Mouse (Mus musculus): ENCODE results near the gene Hipk2.

The Hipk2 gene

GRCm38 (mm10) chr6:38762006-38762405 is 114.0 kb downstream of the Hipk2 start:
- in situ Hi-C loops (cut with MboI; ENCODE audit: unreplicated experiment in 2 of 2): no loop called here

DNA sequence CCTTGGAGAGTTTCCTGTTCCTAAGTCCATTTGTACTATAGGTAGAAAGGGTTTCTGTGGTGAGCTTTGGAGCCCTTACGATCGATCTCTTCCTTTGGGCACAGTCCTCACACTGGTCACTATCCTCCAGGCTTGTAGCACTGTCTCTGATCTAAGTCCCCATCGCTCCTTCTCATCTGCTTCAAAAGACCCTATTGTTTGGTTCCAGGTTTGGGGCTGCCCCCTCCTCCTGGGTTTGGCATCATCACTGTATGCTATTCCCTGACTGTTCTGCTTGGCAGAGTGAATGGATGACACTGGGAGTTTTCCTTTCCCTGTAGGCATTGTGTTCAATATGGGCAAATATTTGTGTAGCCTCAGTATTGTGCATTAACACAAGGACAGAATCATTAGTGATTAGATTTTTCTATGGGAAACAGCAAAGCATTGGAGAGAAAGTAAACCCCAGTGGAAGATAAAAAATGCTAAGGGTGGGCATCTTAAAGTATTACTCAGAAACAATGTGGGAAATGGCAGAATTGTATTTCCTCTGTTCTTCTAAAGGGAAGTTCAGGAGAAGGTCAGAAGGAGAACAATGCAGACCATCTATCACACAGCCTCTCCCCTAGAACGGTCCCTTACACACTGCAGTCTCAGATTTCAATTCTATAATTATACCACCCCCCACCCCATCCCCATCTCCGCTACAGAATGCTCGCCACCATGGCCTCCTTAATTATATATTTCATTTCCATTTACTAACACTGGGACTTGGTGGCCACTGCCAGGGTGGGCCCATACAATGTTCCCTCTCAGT is 114.9 kb downstream of the Hipk2 start:
- in situ Hi-C loops (cut with MboI; ENCODE audit: unreplicated experiment in 2 of 2): no loop called here

GRCm38 (mm10) chr6:38759922-38760620 is 115.9 kb downstream of the Hipk2 start:
- in situ Hi-C loops (cut with MboI; ENCODE audit: unreplicated experiment in 2 of 2): no loop called here

GRCm38 (mm10) chr6:38759186-38759585 is 116.8 kb downstream of the Hipk2 start:
- in situ Hi-C loops (cut with MboI; ENCODE audit: unreplicated experiment in 2 of 2): no loop called here

DNA sequence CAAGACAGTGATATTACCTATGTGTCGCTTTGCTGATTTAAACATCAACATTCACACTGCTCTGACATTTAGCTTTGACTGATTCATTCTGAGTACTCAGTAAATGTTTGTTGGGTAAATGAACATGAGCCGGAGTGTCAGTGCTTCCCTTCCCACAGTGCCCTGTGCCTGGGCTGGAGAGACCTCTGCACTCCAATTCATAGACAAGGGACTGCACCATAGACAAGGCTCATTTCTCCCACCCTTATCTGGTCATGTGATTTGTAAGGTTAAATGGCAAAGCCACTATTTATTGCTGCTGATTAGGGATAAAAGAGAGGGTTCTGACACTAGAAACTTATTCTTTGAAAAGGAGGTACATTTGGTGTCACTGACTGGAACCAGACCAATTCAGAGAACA is 118.4 kb downstream of the Hipk2 start:
- in situ Hi-C loops (cut with MboI; ENCODE audit: unreplicated experiment in 2 of 2): no loop called here

DNA sequence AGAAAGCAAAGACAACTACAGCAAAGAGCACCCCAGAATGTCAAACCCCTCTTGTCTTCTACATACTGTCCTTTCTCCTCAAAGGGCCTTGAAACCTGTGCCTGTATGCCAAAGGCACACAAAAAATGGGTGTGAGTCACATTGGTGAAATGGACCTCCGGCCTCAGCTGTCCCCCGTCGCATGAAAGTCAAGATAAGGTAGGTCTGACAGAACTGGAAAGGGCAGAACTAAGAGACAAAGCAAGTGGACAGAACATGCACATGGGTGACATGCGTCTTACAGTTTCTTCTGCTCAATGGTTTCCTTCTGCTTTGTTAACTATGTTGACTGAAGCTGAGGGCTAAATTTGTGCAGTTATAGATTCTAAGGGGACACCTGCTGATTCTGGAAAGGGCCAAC is 119.0 kb downstream of the Hipk2 start:
- in situ Hi-C loops (cut with MboI; ENCODE audit: unreplicated experiment in 2 of 2): no loop called here

- in situ Hi-C loops (cut with MboI; ENCODE audit: unreplicated experiment in 2 of 2): no loop called here
Measured at GRCm38 (mm10) chr6:38755961-38756360, 120.0 kb downstream of the Hipk2 start.

GRCm38 (mm10) chr6:38755188-38755587 is 120.8 kb downstream of the Hipk2 start:
- in situ Hi-C loops (cut with MboI; ENCODE audit: unreplicated experiment in 2 of 2): no loop called here

DNA sequence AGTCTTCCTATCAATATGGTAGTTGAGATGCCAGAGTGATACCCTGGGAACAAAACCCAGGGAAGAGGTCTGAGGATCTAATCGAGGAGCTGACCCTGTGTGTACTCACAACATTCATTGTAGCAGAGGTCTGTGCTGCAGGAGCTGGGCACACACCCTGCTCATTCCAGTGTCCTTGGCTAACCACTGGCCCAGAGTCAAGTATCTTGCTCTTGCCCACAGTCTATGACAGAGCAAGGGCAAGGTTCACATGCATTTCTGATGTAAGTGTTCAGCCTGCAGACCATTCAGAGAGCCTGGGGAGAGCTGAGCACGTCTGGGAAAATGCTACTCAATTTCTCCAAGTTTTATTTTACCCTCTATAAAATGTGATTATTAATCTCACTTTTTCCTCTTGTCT is 122.2 kb downstream of the Hipk2 start:
- in situ Hi-C loops (cut with MboI; ENCODE audit: unreplicated experiment in 2 of 2): no loop called here

DNA sequence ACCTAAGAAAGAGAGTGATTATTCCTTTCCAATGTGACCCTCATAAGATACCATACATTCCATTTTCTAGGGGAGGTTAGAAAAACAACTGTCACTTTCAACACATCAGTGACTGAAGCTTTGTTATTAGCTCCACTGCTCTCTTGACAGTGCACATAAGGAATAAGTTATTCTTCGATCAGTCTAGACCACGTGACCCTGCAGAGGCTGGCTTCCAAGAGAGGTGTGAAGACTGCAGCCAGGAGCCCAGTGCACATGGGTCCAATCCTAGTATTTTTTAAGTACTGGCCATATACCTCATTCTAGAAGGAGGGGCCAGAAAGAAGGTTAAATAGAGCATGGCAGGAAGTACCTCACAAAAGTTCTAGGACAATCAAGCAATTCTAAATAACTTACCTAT is 122.9 kb downstream of the Hipk2 start:
- in situ Hi-C loops (cut with MboI; ENCODE audit: unreplicated experiment in 2 of 2): no loop called here

DNA sequence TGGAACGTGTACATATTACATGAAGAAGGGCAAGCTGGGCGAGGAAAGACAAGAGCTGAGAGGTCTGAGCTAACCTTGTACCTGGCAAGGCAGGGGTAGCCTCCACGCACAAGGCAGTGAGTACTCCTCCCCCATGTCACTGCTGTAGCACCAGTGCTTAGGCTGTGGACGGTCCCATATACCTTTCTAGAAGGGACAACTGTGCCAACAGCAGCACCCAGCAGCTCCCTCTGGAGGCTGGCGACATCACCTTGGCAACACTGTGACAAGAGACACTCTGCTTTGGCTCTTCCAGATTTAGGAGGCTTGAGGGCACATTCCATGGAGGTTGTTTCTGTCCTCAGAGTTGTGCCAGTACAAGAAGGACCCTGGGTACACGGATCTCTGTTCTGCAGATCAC is 123.5 kb downstream of the Hipk2 start:
- in situ Hi-C loops (cut with MboI; ENCODE audit: unreplicated experiment in 2 of 2): no loop called here

GRCm38 (mm10) chr6:38748037-38748436 is 127.9 kb downstream of the Hipk2 start:
- in situ Hi-C loops (cut with MboI; ENCODE audit: unreplicated experiment in 2 of 2): loop anchor here in 1 of 2 experiments (10.0 to 25.0 kb wide), 2 partner anchors 317 to 589 kb away; no protein-coding TSS in a partner anchor

DNA sequence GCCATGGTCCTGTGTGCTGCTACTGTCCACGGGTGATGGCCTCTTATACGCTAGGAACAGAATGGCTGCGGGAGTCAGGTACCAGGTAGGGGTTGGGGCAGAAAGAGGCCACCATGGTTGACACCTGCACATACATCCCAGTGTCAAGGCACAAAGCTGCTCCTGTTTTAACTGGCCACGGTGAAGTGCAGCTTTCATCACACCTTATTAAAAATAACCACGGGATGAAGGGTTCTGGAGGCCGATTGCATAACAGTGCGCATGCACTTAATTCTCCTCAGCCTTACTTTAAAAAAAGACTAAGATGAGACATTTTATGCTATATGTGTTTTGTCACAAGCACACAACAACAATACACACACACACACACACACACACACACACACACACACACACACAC is 132.6 kb downstream of the Hipk2 start:
- in situ Hi-C loops (cut with MboI; ENCODE audit: unreplicated experiment in 2 of 2): loop anchor here in 1 of 2 experiments (5.0 to 25.0 kb wide), 4 partner anchors 91 to 594 kb away; no protein-coding TSS in a partner anchor

DNA sequence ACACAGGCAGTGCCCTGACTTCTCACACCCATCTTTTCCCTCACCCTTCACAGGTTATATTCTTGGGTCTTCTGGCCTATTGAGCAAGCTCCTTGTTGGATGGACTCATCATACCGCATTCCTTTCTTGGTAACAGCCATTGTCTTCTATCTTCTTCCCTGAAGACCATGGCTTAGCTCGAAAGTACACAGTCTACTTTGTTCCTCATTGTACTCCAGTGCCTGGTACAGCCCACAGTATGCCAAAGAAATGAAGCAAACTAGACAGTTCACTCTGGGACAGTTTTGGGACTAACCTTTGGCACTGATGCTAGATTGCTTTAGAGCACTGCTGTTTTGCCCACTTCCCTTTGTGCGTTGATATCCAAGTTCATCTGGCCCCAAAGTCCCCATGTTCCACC is 133.5 kb downstream of the Hipk2 start:
- in situ Hi-C loops (cut with MboI; ENCODE audit: unreplicated experiment in 2 of 2): loop anchor here in 1 of 2 experiments (5.0 to 25.0 kb wide), 4 partner anchors 90 to 595 kb away; no protein-coding TSS in a partner anchor

DNA sequence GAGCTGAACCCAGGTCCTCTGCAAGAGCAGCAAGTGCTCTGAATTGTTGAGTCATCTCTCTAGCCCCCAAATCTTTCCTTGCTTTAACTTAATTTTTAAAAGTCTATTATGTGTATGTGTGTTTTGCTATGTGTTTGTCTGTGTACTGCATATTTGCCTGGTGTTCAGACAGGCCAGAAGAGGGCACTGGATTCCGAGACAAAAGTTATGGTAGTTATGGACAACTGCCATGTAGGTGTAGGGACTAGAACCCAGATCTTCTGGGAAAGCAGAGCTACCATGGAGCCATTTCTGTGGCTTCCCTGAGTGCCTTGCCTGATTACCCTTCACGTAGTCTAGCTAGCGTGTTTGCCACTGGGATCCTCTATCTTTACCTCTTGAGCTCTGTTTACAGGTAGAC is 134.9 kb downstream of the Hipk2 start:
- in situ Hi-C loops (cut with MboI; ENCODE audit: unreplicated experiment in 2 of 2): loop anchor here in 1 of 2 experiments (5.0 to 25.0 kb wide), 4 partner anchors 89 to 596 kb away; no protein-coding TSS in a partner anchor

DNA sequence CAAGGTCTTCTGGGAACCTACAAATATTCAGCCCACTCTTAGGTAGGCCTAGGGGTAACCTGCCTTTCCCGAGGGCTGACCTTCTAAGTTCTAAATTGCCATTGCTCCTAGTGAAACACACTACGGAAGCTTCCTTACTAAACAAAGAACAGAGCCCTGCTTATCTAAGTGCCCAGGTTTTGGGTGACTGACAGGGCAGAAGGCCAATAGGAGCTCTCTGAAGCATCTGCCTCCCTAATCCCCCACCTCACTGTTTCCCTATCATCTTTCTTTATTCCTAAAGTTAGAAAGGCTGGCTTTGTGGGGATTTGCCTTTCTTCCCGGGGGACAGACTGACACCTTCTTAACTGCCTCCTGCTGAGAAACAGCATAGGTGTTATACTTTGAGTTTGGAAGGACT is 136.7 kb downstream of the Hipk2 start:
- in situ Hi-C loops (cut with MboI; ENCODE audit: unreplicated experiment in 2 of 2): loop anchor here (5.0 to 25.0 kb wide), 3 partner anchors 87 to 598 kb away; no protein-coding TSS in a partner anchor

DNA sequence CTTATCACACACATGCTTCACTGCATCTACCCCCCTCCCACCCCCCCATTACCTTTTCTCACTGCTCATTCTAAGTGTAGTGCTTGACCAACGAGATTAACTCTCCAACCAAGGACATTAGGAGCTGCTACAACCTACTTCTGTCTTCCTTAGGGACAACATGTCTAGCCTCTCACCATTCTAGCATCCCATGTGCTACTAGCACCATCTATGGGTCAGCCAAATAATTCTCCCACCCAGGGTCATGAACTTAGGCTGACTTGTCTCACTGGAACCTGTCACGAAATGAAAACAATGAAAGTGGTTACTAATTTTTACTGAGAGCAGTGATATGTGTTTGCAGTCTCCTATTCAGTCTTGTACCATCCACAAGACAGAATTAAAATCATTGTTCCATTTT is 138.2 kb downstream of the Hipk2 start:
- in situ Hi-C loops (cut with MboI; ENCODE audit: unreplicated experiment in 2 of 2): loop anchor here (5.0 to 25.0 kb wide), 3 partner anchors 85 to 600 kb away; no protein-coding TSS in a partner anchor

- in situ Hi-C loops (cut with MboI; ENCODE audit: unreplicated experiment in 2 of 2): loop anchor here (5.0 to 25.0 kb wide), 3 partner anchors 84 to 601 kb away; no protein-coding TSS in a partner anchor
Measured at GRCm38 (mm10) chr6:38736240-38736639, 139.7 kb downstream of the Hipk2 start.

GRCm38 (mm10) chr6:38732681-38733080 is 143.3 kb downstream of the Hipk2 start:
- in situ Hi-C loops (cut with MboI; ENCODE audit: unreplicated experiment in 2 of 2): loop anchor here in 1 of 2 experiments (25.0 kb wide), 1 partner anchor 605 kb away; no protein-coding TSS in a partner anchor

DNA sequence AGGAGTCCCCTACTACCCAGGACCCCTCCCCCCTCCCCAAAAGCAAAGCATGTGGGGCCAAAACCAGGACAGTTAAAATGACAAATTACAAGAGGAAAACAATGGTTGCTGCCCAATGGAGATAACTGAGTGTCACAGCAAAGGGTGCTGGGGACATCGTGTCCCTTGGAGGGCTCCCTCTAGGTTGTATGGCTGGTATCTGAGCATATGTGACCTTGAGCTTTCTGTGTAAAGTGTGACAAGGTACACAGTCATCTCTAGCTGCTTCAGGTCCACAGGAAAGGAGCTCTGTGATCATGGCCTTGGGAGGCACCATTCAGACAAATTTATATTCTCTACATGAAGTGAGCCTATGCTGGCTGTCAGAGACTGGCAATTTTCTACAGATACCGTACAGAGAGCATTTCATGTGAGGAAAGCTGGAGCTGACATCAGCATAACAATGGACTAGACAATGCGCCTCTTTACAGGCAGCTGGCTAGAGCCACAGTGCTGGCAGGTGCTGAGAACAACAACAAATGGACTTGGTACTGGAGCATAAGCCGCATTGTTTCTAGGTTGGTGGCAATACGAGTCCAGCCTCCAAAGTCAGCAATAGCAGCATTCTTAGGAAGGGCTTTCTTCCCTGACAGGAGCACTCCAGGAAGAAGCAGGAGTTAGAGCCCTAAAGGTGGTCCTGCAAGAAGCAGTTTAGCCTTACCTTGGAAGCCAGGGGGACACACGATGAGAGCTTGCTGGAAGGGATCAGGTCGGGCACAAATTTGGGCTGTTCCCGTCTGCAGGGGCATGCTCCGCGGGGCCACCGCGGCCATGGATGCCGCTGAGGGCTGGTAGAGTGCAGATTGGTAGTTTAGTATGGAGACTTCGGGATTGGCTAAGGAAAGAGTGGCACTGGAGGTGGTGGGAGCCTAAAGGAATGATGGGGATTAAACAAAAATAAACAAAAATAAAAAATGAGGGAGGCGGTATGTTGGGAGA is 145.5 kb downstream of the Hipk2 start:
- in situ Hi-C loops (cut with MboI; ENCODE audit: unreplicated experiment in 2 of 2): loop anchor here in 1 of 2 experiments (25.0 kb wide), 1 partner anchor 607 kb away; no protein-coding TSS in a partner anchor
